Mouse (Mus musculus) lung, adult 2 months (tissue): ENCODE data around the gene Igdcc4.

Experiments
- CTCF ChIP-seq: fragments of 200-500 bp; IDR thresholded peaks from 2 replicates; pipeline ENCODE4 v1.5.1; 2011; ENCODE audit warnings: mild to moderate bottlenecking, low read length, control low read depth; ENCODE audit not compliant: insufficient read depth
- POLR2A ChIP-seq: fragments of 200-500 bp; IDR thresholded peaks from 2 replicates; pipeline ENCODE4 v1.6.1; 2011; ENCODE audit warnings: low read depth, mild to moderate bottlenecking, control low read depth, low read length, borderline replicate concordance; ENCODE audit errors: extremely low read depth

DNA sequence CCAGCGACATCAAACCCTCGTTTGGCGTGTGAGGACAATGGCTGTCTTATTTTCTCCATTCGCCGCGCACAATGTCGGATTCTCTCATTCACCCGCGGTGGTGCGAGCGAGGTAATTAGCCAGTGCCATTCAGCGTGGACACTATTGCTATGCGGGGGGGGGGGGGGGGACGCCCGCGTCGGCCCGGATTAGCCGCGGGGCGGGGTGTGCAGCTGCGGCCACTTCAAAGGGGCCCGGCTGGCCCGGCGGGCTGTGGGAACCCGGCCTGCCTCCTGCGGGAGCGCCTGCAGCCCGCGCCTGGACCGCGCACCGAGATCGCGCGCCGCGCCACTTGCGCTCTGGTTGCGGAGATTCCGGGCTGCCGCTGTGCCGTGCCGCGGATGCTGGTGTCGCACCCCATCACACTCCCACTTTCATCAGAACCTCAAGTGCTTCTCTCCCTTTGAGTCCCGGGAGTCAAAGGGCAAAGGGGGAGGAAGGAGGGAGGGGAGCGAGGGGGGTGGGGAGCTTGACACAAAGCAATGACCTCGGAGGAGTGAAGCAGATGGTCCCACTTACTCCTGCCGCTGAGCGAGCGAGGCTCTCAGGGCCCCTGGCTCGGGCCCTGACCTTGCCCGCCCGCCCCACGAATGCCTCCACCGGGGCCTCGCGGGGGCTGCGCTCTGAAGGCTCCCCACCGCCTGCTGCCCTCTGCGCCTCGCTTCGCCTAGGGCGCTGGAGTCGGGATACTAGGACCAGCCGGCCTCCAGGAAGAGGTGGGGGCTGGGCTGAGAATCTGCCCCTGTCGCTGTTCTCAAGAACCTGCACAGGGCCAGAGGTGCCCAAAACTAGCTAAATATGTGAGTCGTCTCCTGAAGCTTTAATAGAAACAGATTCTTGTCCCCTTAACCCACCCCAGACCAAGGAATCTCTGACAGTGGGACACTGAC lies 61.7 kb downstream of the Igdcc4 start:
- TF ChIP-seq POLR2A (no peak), CTCF (no peak)
